Mouse (Mus musculus): ENCODE data around the gene Ddx10.

DNA sequence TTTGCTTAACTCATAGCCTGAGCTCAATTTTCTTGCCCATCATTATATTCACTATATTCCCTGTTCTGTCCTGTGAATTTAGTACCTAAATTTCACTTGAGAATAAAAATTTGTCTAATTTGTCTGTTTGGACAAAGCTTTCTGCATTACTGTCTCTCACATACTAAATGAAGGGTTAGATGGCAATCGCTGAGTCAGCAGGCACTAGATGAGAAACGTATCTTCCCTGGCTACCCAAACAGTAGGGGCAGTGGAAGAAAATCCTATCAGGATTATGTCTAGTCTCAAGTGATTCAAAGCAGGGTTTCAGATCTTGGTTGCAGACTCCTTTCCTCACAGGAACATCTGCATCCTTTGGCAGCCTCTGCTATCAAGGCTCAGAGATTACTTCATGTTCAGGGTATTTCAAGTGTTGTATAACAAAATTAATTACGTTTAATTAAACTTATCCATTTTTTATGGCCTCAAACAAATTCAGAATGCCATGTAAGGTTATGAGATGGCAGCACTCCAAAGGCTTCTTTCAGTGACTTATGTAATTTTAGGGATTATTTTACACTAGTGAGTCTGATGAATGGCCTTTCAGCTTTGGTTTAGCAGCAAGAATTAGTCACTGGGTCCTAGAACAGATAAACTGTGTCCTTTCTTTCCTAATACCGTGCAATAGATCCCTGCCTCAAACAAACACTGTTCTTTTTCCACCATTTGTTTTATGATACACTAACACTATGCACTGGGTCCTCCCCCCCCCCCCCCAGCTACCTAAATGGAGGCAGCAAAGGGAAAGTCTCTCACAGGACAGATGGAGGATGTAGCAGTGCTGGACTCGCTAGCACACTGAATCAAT, 152.3 kb downstream of the Ddx10 start:
- no peak for TF ChIP-seq CTCF (IDR thresholded peaks at IDR 0.05)
- no peak for TF ChIP-seq POLR2A (IDR thresholded peaks at IDR 0.05; ENCODE audit: insufficient read depth, low read depth, low read length)
